Mouse (Mus musculus) CD4-positive, CD25-positive, alpha-beta regulatory T cell, adult 4 months (primary cell): Measurements from ENCODE around the gene Anp32e. TPM values are rescaled to one million over a fixed set of nuclear protein-coding genes. Genes with fewer than 3 reads are reported as not detected.
"Not testable (repeated sequence)": the region's sequence is repeated elsewhere in the genome, so short reads cannot be mapped to it uniquely, and the experiment has no call there.

Experiments
- ATAC-seq: one replicate; pipeline ENCODE4 v1.8.0; 2017
- polyA plus RNA-seq, 2 experiments: library from polyadenylated mRNA; unstranded; fragments of 100-300 nt; shearing (Covaris generic); gene quantifications; one replicate each; pipeline ENCODE4 v1.2.1; 2017

Gene Anp32e
- polyA plus RNA-seq, 2 experiments from 2014 or later, result 162 to 241 TPM

- ATAC-seq, result no peak
Measured at GRCm38 (mm10) chr3:95944742-95945141, 15.7 kb downstream of the Anp32e start.

- no peak for ATAC-seq
Measured at GRCm38 (mm10) chr3:95945731-95946240, 16.7 kb downstream of the Anp32e start.

- no peak for ATAC-seq
Measured at GRCm38 (mm10) chr3:95948325-95948724, 19.3 kb downstream of the Anp32e start.

GRCm38 (mm10) chr3:95950763-95951551 lies 21.9 kb downstream of the Anp32e start:
- ATAC-seq, result peak; percentile 90

DNA sequence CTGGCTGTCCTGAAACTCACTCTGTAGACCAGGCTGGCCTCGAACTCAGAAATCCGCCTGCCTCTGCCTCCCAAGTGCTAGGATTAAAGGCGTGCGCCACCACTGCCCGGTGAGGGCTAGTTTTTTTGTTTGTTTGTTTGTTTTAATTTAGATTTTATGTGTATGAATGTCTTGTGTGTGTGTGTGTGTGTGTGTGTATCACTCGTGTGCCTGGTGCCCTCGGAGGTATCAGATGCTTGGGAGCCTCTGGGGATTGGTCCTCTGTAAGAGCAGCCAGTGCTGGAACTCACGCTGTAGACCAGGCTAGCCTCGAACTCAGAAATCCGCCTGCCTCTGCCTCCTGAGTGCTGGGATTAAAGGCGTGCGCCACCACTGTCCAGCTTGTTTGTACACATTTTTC lies 22.5 kb downstream of the Anp32e start:
- ATAC-seq, result not testable (repeated sequence)

GRCm38 (mm10) chr3:95953023-95953422 lies 24.0 kb downstream of the Anp32e start:
- no peak for ATAC-seq

DNA sequence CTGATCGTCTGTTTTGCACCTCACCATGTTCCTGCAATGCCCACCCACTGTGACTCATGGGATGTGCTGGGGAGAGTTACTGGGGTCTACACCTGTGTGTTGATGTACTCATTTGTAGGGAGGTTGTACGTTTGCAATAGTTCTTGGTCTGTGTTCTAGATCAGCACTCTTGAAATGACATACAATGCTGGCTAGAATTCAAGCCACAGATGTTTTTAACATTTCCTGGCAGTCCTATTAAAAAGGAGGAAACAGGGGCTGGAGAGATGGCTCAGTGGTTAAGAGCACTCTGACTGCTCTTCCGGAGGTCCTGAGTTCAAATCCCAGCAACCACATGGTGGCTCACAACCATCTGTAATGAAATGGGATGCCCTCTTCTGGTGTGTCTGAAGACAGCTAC lies 24.5 kb downstream of the Anp32e start:
- no peak for ATAC-seq

DNA sequence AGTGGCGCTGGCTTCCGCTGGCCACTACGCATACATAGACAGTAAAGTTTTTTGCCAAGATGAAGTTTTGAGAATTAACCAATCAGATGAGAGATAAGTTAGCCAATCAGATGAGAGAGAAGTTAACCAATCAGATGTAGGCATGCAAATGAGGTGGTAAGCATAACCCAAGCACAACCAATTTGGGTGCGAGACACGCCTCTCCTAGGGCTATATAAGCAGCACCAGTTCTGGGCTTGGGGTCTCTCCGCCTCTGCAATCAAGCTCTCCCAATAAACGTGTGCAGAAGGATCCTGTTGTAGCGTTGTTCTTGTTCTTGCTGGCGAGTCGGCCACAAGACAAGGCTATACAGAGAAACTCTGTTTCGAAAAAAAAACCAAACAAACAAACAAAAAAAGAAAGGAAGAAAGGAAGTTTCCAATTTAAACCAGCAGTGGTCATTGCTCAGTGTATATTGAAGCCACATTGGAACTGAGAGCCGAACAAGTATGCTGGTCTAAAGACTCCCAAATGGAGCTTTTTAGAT lies 25.7 kb downstream of the Anp32e start:
- not testable (repeated sequence) for ATAC-seq

GRCm38 (mm10) chr3:95955318-95955717 lies 26.3 kb downstream of the Anp32e start:
- ATAC-seq, result no peak

GRCm38 (mm10) chr3:95957359-95958148 lies 28.5 kb downstream of the Anp32e start:
- no peak for ATAC-seq

DNA sequence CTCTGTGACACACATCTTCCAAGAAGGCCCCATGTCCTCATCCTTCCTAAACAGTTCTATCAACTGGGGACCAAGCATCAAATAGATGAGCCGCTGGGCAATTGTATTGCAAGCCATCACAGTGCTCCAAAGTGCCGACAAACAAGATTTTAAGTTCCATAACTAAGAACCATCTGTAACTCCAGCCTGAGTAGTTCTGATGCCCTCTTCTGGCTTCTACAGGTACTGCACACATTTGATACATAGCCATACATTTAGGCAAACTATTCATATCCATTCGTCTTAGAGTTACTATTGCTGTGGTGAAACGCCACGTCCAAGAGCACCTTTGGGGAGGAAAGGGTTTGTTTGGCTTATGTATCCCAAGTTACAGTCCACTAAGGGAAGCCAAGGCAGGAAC lies 30.0 kb downstream of the Anp32e start:
- ATAC-seq, result no peak

- peak; percentile 41 for ATAC-seq
Measured at GRCm38 (mm10) chr3:95959807-95960206, 30.8 kb downstream of the Anp32e start.

DNA sequence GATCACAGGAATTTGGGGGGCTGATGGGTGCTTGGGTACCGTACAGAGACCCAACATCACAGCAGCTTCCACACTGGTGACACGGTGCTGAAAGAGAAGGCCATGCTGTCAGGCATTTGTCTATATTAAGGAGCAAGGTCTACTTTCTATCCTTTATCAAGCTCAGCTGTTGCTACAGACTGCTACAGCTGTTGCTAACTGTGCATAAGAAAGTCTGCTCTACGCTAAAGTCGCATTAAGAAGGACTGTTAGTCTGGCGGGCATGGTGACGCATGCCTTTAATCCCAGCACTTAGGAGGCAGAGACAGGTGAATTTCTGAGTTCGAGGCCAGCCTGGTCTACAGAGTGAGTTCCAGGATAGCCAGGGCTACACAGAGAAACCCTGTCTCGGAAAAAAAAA lies 33.1 kb downstream of the Anp32e start:
- not testable (repeated sequence) for ATAC-seq

DNA sequence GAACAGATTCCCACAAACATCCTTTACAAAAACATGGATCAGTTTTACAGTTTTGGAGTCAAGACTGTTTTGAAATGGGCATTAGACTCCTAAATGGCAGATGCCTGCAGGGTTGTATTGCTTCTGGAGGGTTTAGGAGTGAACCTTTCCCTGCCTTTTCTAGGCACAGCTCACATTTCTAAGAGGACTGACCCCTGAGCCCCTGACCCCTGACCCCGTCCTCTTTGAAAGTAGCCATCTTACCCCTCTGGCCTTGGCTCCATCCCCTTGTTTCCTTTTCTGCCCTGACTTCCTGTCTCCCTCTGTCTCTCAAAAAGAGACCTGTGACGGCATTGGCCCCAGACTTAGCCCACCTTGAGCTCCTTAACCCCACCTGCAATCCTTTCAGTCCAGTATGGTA lies 34.2 kb downstream of the Anp32e start:
- no peak for ATAC-seq

GRCm38 (mm10) chr3:95963681-95964080 lies 34.6 kb downstream of the Anp32e start:
- peak; percentile 51 for ATAC-seq

DNA sequence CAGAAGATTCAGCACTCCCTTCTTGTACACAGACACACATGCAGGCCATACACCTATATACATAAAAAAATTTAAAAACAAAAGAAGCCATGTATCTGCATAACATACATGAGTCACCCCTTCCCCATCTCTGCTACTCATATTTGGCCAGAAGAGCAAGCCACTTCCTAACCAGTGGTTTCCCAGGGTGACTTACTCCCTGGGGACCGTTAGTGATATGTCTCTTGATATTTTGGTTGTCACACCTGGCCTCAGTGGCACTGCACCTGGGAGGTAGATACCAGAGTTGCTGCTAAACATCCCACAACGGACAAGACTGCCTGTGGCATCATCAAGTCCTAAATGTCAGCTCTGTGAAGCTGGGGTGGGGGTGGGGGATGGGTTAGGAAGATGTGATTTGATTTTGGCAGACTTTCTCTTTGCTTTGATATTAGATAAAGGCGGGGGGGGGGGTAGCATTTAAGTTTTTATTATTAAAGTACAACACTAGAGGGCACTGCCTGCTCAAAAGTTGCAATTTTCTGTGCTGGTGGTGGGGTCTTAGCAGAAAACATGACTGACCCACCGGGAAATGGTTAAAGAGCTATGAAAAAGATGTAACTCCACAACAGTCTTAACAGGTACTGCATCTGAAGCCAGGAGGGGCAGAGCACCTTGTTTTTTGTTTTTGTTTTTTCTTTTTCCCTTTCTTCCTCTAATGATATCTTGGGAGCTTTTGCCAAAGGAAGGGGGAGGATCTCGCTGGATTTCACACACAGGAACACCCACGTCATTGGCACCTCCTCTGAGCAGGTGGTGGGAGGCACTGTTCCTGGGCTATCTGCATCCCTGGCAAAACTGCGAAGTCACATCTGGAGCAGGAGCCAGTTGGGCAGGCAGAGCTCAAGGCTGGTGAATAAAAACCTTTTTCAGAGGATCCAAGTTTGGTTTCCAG lies 36.7 kb downstream of the Anp32e start:
- ATAC-seq, result peak; percentile 54

DNA sequence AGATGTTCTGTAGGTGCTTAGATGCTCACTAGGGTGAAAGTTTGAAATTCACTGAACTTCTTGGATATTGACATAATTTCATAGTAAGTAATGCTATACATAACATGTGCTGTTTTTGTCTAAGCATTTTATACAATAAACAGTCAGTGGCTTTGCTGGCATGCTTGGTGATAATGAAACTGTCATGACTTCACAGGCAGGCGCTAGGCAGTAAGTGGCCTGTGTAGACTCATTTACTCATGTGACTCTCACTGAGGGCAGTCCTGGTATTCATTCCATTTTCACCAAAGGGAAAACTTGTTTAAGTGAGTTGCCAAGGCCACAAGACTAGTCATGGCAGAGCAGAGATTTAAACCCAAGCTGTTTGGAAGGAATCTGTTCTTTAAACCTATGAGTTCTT lies 40.2 kb downstream of the Anp32e start:
- no peak for ATAC-seq

DNA sequence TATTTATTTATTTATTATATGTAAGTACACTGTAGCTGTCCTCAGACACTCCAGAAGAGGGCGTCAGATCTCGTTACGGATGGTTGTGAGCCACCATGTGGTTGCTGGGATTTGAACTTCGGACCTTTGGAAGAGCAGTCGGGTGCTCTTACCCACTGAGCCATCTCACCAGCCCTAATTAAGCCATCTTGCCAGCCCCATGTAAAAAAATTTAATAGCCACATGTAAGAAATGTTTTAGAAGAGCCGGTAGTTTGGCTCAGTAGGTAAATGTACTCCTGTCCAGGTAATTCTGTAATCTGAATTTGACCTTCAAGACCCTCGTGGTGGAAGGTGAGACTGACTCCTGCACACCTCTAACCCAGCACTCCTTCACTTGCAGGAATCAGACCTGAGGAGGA lies 41.6 kb downstream of the Anp32e start:
- not testable (repeated sequence) for ATAC-seq

DNA sequence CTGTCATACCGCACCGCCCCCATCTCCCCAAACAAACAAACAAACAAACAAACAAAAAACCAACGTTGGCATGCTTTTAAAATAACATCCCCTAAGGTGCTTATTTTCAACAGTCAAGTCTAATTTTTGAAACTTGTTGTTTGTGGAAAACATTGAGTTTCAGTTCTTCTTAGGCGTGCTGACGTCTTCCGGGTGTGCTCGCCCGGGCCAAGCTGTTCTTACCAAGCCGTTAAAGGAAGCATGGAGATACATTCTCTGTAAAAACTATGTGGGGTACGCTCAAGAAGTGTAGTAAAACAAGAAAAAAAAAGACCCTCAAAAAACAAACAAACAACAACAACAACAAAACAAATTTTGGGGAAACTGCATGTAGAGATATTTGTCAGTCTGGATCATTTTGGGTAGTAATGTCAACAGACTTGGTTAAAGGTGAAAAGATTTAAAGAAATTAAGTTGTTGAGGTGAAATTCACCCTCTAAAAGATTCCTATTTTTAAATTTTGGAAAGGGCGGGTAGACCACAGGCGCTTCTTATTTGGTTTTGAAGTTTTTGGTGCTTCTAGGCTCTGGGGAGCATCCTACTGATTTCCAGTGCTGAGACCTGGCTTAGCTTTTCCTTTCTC lies 43.3 kb downstream of the Anp32e start:
- peak; percentile 78 for ATAC-seq

DNA sequence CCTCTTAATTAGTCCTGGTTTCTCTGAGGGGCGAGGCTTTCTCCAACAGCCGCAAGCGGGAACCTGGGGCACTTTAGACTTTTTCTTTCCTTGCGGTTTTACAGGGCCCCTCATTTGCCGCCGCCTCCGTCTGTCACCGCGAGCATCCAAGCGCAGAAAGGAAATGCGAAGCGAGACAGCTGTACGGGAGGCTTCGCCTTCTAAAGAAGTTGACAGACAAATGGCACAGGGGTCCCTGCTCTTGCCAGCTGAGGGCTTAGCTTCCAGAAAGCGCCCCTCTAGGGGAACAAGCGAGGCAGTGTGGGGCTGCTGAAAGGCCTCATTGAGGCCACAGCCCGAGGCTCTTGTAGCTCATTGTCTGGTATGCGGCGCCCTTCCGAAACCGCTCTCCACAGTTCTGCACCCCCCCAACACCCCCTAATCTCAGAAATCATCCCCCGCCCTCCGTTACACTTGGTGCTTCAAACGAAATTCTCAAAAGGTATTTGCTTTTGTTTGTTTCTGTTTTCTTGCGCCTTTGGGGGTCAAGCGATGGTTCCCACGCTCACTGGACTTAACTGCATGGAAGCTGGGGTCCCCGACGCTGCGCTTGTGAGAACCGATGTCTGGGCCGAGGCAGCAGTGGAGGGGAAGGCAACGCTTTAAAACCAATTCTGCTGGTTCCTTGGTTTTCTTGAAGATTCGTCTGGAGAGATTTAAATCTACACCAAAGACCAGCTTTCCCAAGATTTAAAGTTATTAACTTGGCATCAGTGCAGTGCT lies 44.0 kb downstream of the Anp32e start:
- ATAC-seq, result peak; percentile 82

DNA sequence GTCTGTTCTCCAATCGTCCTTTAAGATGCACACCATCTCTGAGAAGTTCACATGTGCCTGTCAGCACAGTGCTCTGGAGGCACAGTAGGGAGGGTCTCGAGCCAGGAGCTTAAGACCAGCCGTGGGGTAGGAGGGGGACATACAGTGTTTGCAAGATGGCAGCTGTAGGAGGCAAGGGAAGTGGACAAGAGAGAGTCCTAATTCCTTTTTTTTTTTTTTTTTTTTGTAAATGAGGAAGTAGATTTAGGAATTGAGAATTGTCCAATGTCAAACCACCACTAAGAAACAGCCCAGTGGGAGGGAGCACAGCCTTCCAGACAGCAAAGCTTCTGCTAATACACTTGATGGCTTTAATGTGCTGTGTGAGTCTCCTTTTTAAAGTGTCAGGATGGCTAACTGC lies 48.0 kb downstream of the Anp32e start:
- no peak for ATAC-seq
